Mouse (Mus musculus): ENCODE results near the gene Itpr3. TPM values are rescaled to one million over a fixed set of nuclear protein-coding genes. Genes with fewer than 3 reads are reported as not detected.
A peak's percentile ranks its signal among the peaks of the same experiment; 100 is the strongest.

Itpr3 gene
- polyA plus RNA-seq, 1 experiment from 2014 or later, result 10.8 TPM

GRCm38 (mm10) chr17:27060698-27061097, 3.6 kb downstream of the Itpr3 start:
- H3K4me3 ChIP-seq (replicated peaks), result no peak overlapping the region
- no peaks in the 10 kb centered on the region for H3K36me3 ChIP-seq
- no peak overlapping the region for H3K27ac ChIP-seq
- no peaks in the 10 kb centered on the region for H3K9me3 ChIP-seq
- no peak for ATAC-seq (ENCODE audit: insufficient read depth, low FRiP score, low read depth)
- peaks cover 42% of the 10 kb centered on the region for H3K4me1 ChIP-seq
- no peaks in the 10 kb centered on the region for H3K27me3 ChIP-seq (replicated peaks)
- no peak overlapping the region for H3K9ac ChIP-seq
- 53% methylated on average over 8 of the region's 8 CpGs for WGBS
- H3K4me2 ChIP-seq, result peak overlapping the region; percentile 97

- H3K4me2 ChIP-seq, result no peak overlapping the region
- no peak overlapping the region for H3K9ac ChIP-seq
- H3K27ac ChIP-seq, result no peak overlapping the region
- no peak for ATAC-seq (ENCODE audit: insufficient read depth, low FRiP score, low read depth)
- H3K27me3 ChIP-seq (replicated peaks), result no peaks in the 10 kb centered on the region
- H3K4me1 ChIP-seq, result peaks cover 48% of the 10 kb centered on the region
- H3K36me3 ChIP-seq, result no peaks in the 10 kb centered on the region
- no peaks in the 10 kb centered on the region for H3K9me3 ChIP-seq
- no peak overlapping the region for H3K4me3 ChIP-seq (replicated peaks)
- 93% methylated on average over 3 of the region's 3 CpGs for WGBS
Measured at GRCm38 (mm10) chr17:27061727-27062126, 4.6 kb downstream of the Itpr3 start.

GRCm38 (mm10) chr17:27062684-27063083, 5.6 kb downstream of the Itpr3 start:
- Histone ChIP-seq H3K36me3 (no peaks in the 10 kb centered on the region), H3K9me3 (no peaks in the 10 kb centered on the region), H3K27me3 (replicated peaks) (no peaks in the 10 kb centered on the region), H3K4me2 (no peak overlapping the region), H3K4me3 (replicated peaks) (no peak overlapping the region), H3K9ac (no peak overlapping the region), H3K27ac (peak overlapping the region; percentile 70), H3K4me1 (peaks cover 45% of the 10 kb centered on the region)
- no peak for ATAC-seq (ENCODE audit: insufficient read depth, low FRiP score, low read depth)
- WGBS, result 87% methylated on average over 7 of the region's 7 CpGs

GRCm38 (mm10) chr17:27063717-27064116, 6.6 kb downstream of the Itpr3 start:
- Histone ChIP-seq H3K27me3 (replicated peaks) (no peaks in the 10 kb centered on the region), H3K4me1 (peaks cover 38% of the 10 kb centered on the region), H3K4me2 (peak overlapping the region; percentile 31), H3K36me3 (no peaks in the 10 kb centered on the region), H3K27ac (peak overlapping the region; percentile 70), H3K4me3 (replicated peaks) (no peak overlapping the region), H3K9me3 (no peaks in the 10 kb centered on the region), H3K9ac (no peak overlapping the region)
- WGBS, result 21% methylated on average over 6 of the region's 6 CpGs
- ATAC-seq (ENCODE audit: insufficient read depth, low FRiP score, low read depth), result peak; percentile 79

- no peaks in the 10 kb centered on the region for H3K9me3 ChIP-seq
- H3K27me3 ChIP-seq (replicated peaks), result no peaks in the 10 kb centered on the region
- H3K4me2 ChIP-seq, result peak overlapping the region; percentile 31
- no peak; the same call in 1 of the 2 replicates for ATAC-seq (ENCODE audit: insufficient read depth, low FRiP score, low read depth)
- 42% methylated on average over 2 of the region's 2 CpGs for WGBS
- no peak overlapping the region for H3K9ac ChIP-seq
- peaks cover 39% of the 10 kb centered on the region for H3K4me1 ChIP-seq
- no peaks in the 10 kb centered on the region for H3K36me3 ChIP-seq
- H3K27ac ChIP-seq, result peak overlapping the region; percentile 70
- H3K4me3 ChIP-seq (replicated peaks), result no peak overlapping the region
Measured at GRCm38 (mm10) chr17:27064195-27064594, 7.1 kb downstream of the Itpr3 start.

GRCm38 (mm10) chr17:27066065-27066464, 9.0 kb downstream of the Itpr3 start:
- Histone ChIP-seq H3K27ac (peak overlapping the region; percentile 62; the same call in 1 of the 2 replicates), H3K4me1 (peaks cover 40% of the 10 kb centered on the region), H3K9ac (no peak overlapping the region), H3K36me3 (no peaks in the 10 kb centered on the region), H3K27me3 (replicated peaks) (no peaks in the 10 kb centered on the region), H3K4me2 (no peak overlapping the region), H3K9me3 (no peaks in the 10 kb centered on the region), H3K4me3 (replicated peaks) (no peak overlapping the region)
- 65% methylated on average over 7 of the region's 7 CpGs for WGBS
- ATAC-seq (ENCODE audit: insufficient read depth, low FRiP score, low read depth), result peak; percentile 52

GRCm38 (mm10) chr17:27069071-27069470, 12.0 kb downstream of the Itpr3 start:
- H3K9ac ChIP-seq, result no peak overlapping the region
- 76% methylated on average over 5 of the region's 5 CpGs for WGBS

GRCm38 (mm10) chr17:27070913-27071312, 13.8 kb downstream of the Itpr3 start:
- no peaks in the 10 kb centered on the region for H3K27me3 ChIP-seq (replicated peaks)
- H3K4me1 ChIP-seq, result peaks cover 26% of the 10 kb centered on the region
- ATAC-seq (ENCODE audit: insufficient read depth, low FRiP score, low read depth), result no peak
- 86% methylated on average over 7 of the region's 7 CpGs for WGBS
- H3K9ac ChIP-seq, result no peak overlapping the region
- no peak overlapping the region for H3K4me2 ChIP-seq
- no peaks in the 10 kb centered on the region for H3K9me3 ChIP-seq
- no peaks in the 10 kb centered on the region for H3K36me3 ChIP-seq
- no peak overlapping the region for H3K27ac ChIP-seq
- H3K4me3 ChIP-seq (replicated peaks), result no peak overlapping the region

More at GRCm38 (mm10) chr17:27069071-27069470, 12.0 kb downstream of the Itpr3 start:
- Histone ChIP-seq H3K36me3 (no peaks in the 10 kb centered on the region), H3K4me3 (replicated peaks) (no peak overlapping the region), H3K4me2 (no peak overlapping the region), H3K27me3 (replicated peaks) (no peaks in the 10 kb centered on the region), H3K4me1 (peaks cover 30% of the 10 kb centered on the region), H3K27ac (no peak overlapping the region), H3K9me3 (no peaks in the 10 kb centered on the region)
- no peak for ATAC-seq (ENCODE audit: insufficient read depth, low FRiP score, low read depth)

- 46% methylated on average over 6 of the region's 6 CpGs for WGBS
Measured at GRCm38 (mm10) chr17:27071630-27072029, 14.5 kb downstream of the Itpr3 start.

GRCm38 (mm10) chr17:27072363-27072762, 15.3 kb downstream of the Itpr3 start:
- 93% methylated on average over 8 of the region's 8 CpGs for WGBS
- Histone ChIP-seq H3K4me1 (peaks cover 22% of the 10 kb centered on the region), H3K9ac (no peak overlapping the region), H3K4me2 (no peak overlapping the region), H3K36me3 (no peaks in the 10 kb centered on the region), H3K9me3 (no peaks in the 10 kb centered on the region), H3K27me3 (replicated peaks) (no peaks in the 10 kb centered on the region), H3K27ac (no peak overlapping the region), H3K4me3 (replicated peaks) (no peak overlapping the region)
- no peak for ATAC-seq (ENCODE audit: insufficient read depth, low FRiP score, low read depth)

More at GRCm38 (mm10) chr17:27071630-27072029, 14.5 kb downstream of the Itpr3 start:
- ATAC-seq (ENCODE audit: insufficient read depth, low FRiP score, low read depth), result no peak
- Histone ChIP-seq H3K4me1 (peaks cover 22% of the 10 kb centered on the region), H3K9me3 (no peaks in the 10 kb centered on the region), H3K27me3 (replicated peaks) (no peaks in the 10 kb centered on the region), H3K9ac (no peak overlapping the region), H3K27ac (no peak overlapping the region), H3K4me2 (no peak overlapping the region), H3K36me3 (no peaks in the 10 kb centered on the region), H3K4me3 (replicated peaks) (no peak overlapping the region)

- Histone ChIP-seq H3K4me3 (replicated peaks) (no peak overlapping the region), H3K4me1 (peaks cover 22% of the 10 kb centered on the region), H3K27me3 (replicated peaks) (no peaks in the 10 kb centered on the region), H3K36me3 (0 out of 2 replicates have a peak, but pooled peaks cover 3% of the 10 kb centered on the region), H3K9ac (no peak overlapping the region), H3K27ac (no peak overlapping the region), H3K9me3 (no peaks in the 10 kb centered on the region), H3K4me2 (no peak overlapping the region)
- 72% methylated on average over 5 of the region's 5 CpGs for WGBS
- ATAC-seq (ENCODE audit: insufficient read depth, low FRiP score, low read depth), result no peak
Measured at GRCm38 (mm10) chr17:27073126-27073525, 16.0 kb downstream of the Itpr3 start.

- peak; percentile 5; the same call in 1 of the 2 replicates for ATAC-seq (ENCODE audit: insufficient read depth, low FRiP score, low read depth)
- Histone ChIP-seq H3K4me1 (peaks cover 22% of the 10 kb centered on the region), H3K4me3 (replicated peaks) (no peak overlapping the region), H3K4me2 (no peak overlapping the region), H3K27ac (no peak overlapping the region; the same call in 1 of the 2 replicates), H3K27me3 (replicated peaks) (no peaks in the 10 kb centered on the region), H3K9ac (no peak overlapping the region), H3K36me3 (0 out of 2 replicates have a peak, but pooled peaks cover 3% of the 10 kb centered on the region), H3K9me3 (no peaks in the 10 kb centered on the region)
- WGBS, result 70% methylated on average over 9 of the region's 9 CpGs
Measured at GRCm38 (mm10) chr17:27073778-27074177, 16.7 kb downstream of the Itpr3 start.

- ATAC-seq (ENCODE audit: insufficient read depth, low FRiP score, low read depth), result 0 out of 2 replicates have a peak, but pooled peaks have one; percentile 24
- Histone ChIP-seq H3K36me3 (0 out of 2 replicates have a peak, but pooled peaks cover 3% of the 10 kb centered on the region), H3K9me3 (no peaks in the 10 kb centered on the region), H3K4me3 (replicated peaks) (no peak overlapping the region), H3K27ac (peak overlapping the region; percentile 64), H3K4me1 (peaks cover 21% of the 10 kb centered on the region), H3K9ac (no peak overlapping the region), H3K4me2 (no peak overlapping the region), H3K27me3 (replicated peaks) (no peaks in the 10 kb centered on the region)
- WGBS, result 57% methylated on average over 6 of the region's 6 CpGs
Measured at GRCm38 (mm10) chr17:27074236-27074635, 17.1 kb downstream of the Itpr3 start.

All from stomach, embryonic 15.5 days (tissue).